Mouse (Mus musculus) central nervous system, embryonic 14 days (tissue): Measurements from ENCODE around the gene Olfr1051. TPM values are rescaled to one million over a fixed set of nuclear protein-coding genes. Genes with fewer than 3 reads are reported as not detected.

Source experiments
- polyA plus RNA-seq: library from polyadenylated mRNA; depleted of rRNA; stranded (reverse); fragments of >200 nt; gene quantifications from 2 replicates; pipeline ENCODE4 v1.2.3, GENCODE M21; 2012; rRNA removed

Gene Olfr1051
- polyA plus RNA-seq = not detected in 2 replicates

DNA sequence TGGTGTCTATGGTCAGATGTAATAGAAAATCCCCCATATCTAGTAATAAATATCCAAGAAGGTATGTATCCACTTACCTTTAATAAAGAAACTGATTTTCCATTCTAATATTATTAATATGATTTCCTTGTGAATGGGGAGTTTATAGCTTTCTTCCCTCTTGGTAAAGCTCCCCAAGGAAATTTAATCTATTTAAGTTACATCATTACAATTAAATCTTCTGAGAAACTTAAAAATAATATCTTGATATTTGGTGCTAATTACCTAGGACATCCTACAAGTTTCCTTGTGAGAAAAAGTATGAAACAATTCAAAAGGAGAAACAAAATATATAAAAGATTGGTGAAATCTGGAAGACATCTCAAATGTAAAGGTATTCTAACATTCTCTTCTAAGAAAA is at the start of gene Olfr1051:
Gene Olfr1051, minus strand, starts transcription at position 101 of the 400 bp plus-strand sequence.

GRCm38 (mm10) chr2:86315184-86315583 is 36.3 kb upstream of the Olfr1051 start, which contains the start of gene Olfr1053:
Gene Olfr1053 (minus strand): TSS chr2:86315284.

GRCm38 (mm10) chr2:86292155-86292554 is 13.3 kb upstream of the Olfr1051 start, which contains the start of gene Olfr1052:
Gene Olfr1052 (plus strand): TSS chr2:86292455.

GRCm38 (mm10) chr2:86258228-86258627 is 20.7 kb downstream of the Olfr1051 start, which contains the start of gene Olfr1049:
Gene Olfr1049 (minus strand): TSS chr2:86258328.

GRCm38 (mm10) chr2:86240189-86240588 is 38.7 kb downstream of the Olfr1051 start, which contains the start of gene Olfr1048:
Gene Olfr1048 (minus strand): TSS chr2:86240289.

GRCm38 (mm10) chr2:86231301-86231700 is 47.6 kb downstream of the Olfr1051 start, which contains the start of gene Olfr1047:
Gene Olfr1047 (minus strand): TSS chr2:86231401.

Other genes with a start within 250 kb of the Olfr1051 start
- 0.04 TPM in 1 of 2 replicates, not detected in the other for gene Olfr1034, start 233.2 kb downstream of the Olfr1051 start, polyA plus RNA-seq
- gene Olfr1036, start 205.1 kb downstream of the Olfr1051 start, polyA plus RNA-seq = not detected in 2 replicates
- not detected in 2 replicates for gene Olfr1037, start 191.7 kb downstream of the Olfr1051 start, polyA plus RNA-seq
- not detected in 2 replicates for gene Olfr1039, start 143.2 kb downstream of the Olfr1051 start, polyA plus RNA-seq
- not detected in 2 replicates for gene Olfr1040, start 132.4 kb downstream of the Olfr1051 start, polyA plus RNA-seq
- not detected in 2 replicates for gene Olfr1042, start 117.2 kb downstream of the Olfr1051 start, polyA plus RNA-seq
- not detected in 2 replicates for gene Olfr1043, start 111.6 kb downstream of the Olfr1051 start, polyA plus RNA-seq
- gene Olfr1044, start 101.3 kb downstream of the Olfr1051 start, polyA plus RNA-seq = not detected in 2 replicates
- gene Olfr52, start 93.4 kb downstream of the Olfr1051 start, polyA plus RNA-seq = not detected in 2 replicates
- gene Olfr1045, start 76.1 kb downstream of the Olfr1051 start, polyA plus RNA-seq = not detected in 2 replicates
- not detected in 2 replicates for gene Olfr1046, start 59.8 kb downstream of the Olfr1051 start, polyA plus RNA-seq
- not detected in 2 replicates for gene Olfr1047, start 47.7 kb downstream of the Olfr1051 start, polyA plus RNA-seq
- gene Olfr1048, start 38.8 kb downstream of the Olfr1051 start, polyA plus RNA-seq = not detected in 2 replicates
- not detected in 2 replicates for gene Olfr1049, start 20.8 kb downstream of the Olfr1051 start, polyA plus RNA-seq
- gene Olfr1052, start 13.4 kb upstream of the Olfr1051 start, polyA plus RNA-seq = not detected in 2 replicates
- not detected in 2 replicates for gene Olfr1053, start 36.2 kb upstream of the Olfr1051 start, polyA plus RNA-seq
- not detected in 2 replicates for gene Olfr1054, start 56.3 kb upstream of the Olfr1051 start, polyA plus RNA-seq
- gene Olfr1055, start 71.2 kb upstream of the Olfr1051 start, polyA plus RNA-seq = not detected in 2 replicates
- not detected in 2 replicates for gene Olfr1056, start 83.4 kb upstream of the Olfr1051 start, polyA plus RNA-seq
- not detected in 2 replicates for gene Olfr1057, start 99.3 kb upstream of the Olfr1051 start, polyA plus RNA-seq
- gene Olfr1058, start 109.5 kb upstream of the Olfr1051 start, polyA plus RNA-seq = not detected in 2 replicates
- not detected in 2 replicates for gene Olfr1061, start 135.0 kb upstream of the Olfr1051 start, polyA plus RNA-seq
- not detected in 2 replicates for gene Olfr1062, start 147.7 kb upstream of the Olfr1051 start, polyA plus RNA-seq
- not detected in 2 replicates for gene Olfr1065, start 171.5 kb upstream of the Olfr1051 start, polyA plus RNA-seq
- gene Olfr1066, start 177.2 kb upstream of the Olfr1051 start, polyA plus RNA-seq = not detected in 2 replicates
- gene Olfr228, start 208.3 kb upstream of the Olfr1051 start, polyA plus RNA-seq = not detected in 2 replicates
- gene Olfr1076, start 229.4 kb upstream of the Olfr1051 start, polyA plus RNA-seq = not detected in 2 replicates